Mouse (Mus musculus) thymus, adult 2 months (tissue): ENCODE measurements around the gene Kctd14.

Experiments
- CTCF ChIP-seq: fragments of 200-500 bp; IDR thresholded peaks from 2 replicates; pipeline ENCODE4 v1.5.1; 2012; ENCODE audit warnings: mild to moderate bottlenecking, control low read depth, low read length, moderate library complexity, borderline replicate concordance; ENCODE audit not compliant: control insufficient read depth, poor library complexity, insufficient read depth; ENCODE audit errors: extremely low read depth
- POLR2A ChIP-seq: fragments of 200-500 bp; IDR thresholded peaks from 2 replicates; pipeline ENCODE4 v1.6.1; 2012; ENCODE audit warnings: mild to moderate bottlenecking, low read length, control low read depth, moderate library complexity; ENCODE audit not compliant: control insufficient read depth, poor library complexity, insufficient read depth; ENCODE audit errors: extremely low read depth

GRCm38 (mm10) chr7:97427778-97428420, 23.2 kb upstream of the Kctd14 start:
- no peak for TF ChIP-seq CTCF
- no peak for TF ChIP-seq POLR2A
